Mouse (Mus musculus): ENCODE results near the gene Hmgb3. TPM values are rescaled to one million over a fixed set of nuclear protein-coding genes. Genes with fewer than 3 reads are reported as not detected.

The Hmgb3 gene
- polyA plus RNA-seq, 1 experiment, result 57.0 TPM

- no peak overlapping the region for H3K27ac ChIP-seq (ENCODE audit: insufficient read depth, low read length)
- no peak overlapping the region for H3K4me3 ChIP-seq (ENCODE audit: insufficient read depth, low read length)
- TF ChIP-seq POLR2A (IDR thresholded peaks at IDR 0.05; ENCODE audit: low read depth, low read length) (no peak), CTCF (IDR thresholded peaks at IDR 0.05; ENCODE audit: borderline replicate concordance, insufficient read depth, low read length) (no peak)
- no peaks in the 10 kb centered on the region for H3K4me1 ChIP-seq (ENCODE audit: control insufficient read depth, insufficient read depth, low read length)
These were observed 21.6 kb upstream of the Hmgb3 start for GRCm38 (mm10) chrX:71534102-71534501.

GRCm38 (mm10) chrX:71537791-71538190, 17.9 kb upstream of the Hmgb3 start:
- no peak overlapping the region for H3K4me3 ChIP-seq (ENCODE audit: insufficient read depth, low read length)
- no peak overlapping the region for H3K27ac ChIP-seq (ENCODE audit: insufficient read depth, low read length)
- H3K4me1 ChIP-seq (ENCODE audit: control insufficient read depth, insufficient read depth, low read length), result no peaks in the 10 kb centered on the region
- TF ChIP-seq CTCF (IDR thresholded peaks at IDR 0.05; ENCODE audit: borderline replicate concordance, insufficient read depth, low read length) (no peak), POLR2A (IDR thresholded peaks at IDR 0.05; ENCODE audit: low read depth, low read length) (no peak)

GRCm38 (mm10) chrX:71540821-71541510, 14.8 kb upstream of the Hmgb3 start:
- H3K27ac ChIP-seq (ENCODE audit: insufficient read depth, low read length), result no peak overlapping the region
- no peak overlapping the region for H3K4me3 ChIP-seq (ENCODE audit: insufficient read depth, low read length)
- TF ChIP-seq POLR2A (IDR thresholded peaks at IDR 0.05; ENCODE audit: low read depth, low read length), result no peak
- TF ChIP-seq CTCF (IDR thresholded peaks at IDR 0.05; ENCODE audit: borderline replicate concordance, insufficient read depth, low read length), result no peak
- H3K4me1 ChIP-seq (ENCODE audit: control insufficient read depth, insufficient read depth, low read length), result no peaks in the 10 kb centered on the region

- TF ChIP-seq POLR2A (IDR thresholded peaks at IDR 0.05; ENCODE audit: low read depth, low read length) (no peak), CTCF (IDR thresholded peaks at IDR 0.05; ENCODE audit: borderline replicate concordance, insufficient read depth, low read length) (no peak)
- Histone ChIP-seq H3K4me3 (ENCODE audit: insufficient read depth, low read length) (no peak overlapping the region), H3K4me1 (ENCODE audit: control insufficient read depth, insufficient read depth, low read length) (no peaks in the 10 kb centered on the region), H3K27ac (ENCODE audit: insufficient read depth, low read length) (no peak overlapping the region)
These were observed 11.0 kb upstream of the Hmgb3 start for GRCm38 (mm10) chrX:71544731-71545130.

- no peak for TF ChIP-seq POLR2A (IDR thresholded peaks at IDR 0.05; ENCODE audit: low read depth, low read length)
- no peak for TF ChIP-seq CTCF (IDR thresholded peaks at IDR 0.05; ENCODE audit: borderline replicate concordance, insufficient read depth, low read length)
- no peak overlapping the region for H3K4me3 ChIP-seq (ENCODE audit: insufficient read depth, low read length)
- no peak overlapping the region for H3K27ac ChIP-seq (ENCODE audit: insufficient read depth, low read length)
- no peaks in the 10 kb centered on the region for H3K4me1 ChIP-seq (ENCODE audit: control insufficient read depth, insufficient read depth, low read length)
These were observed 10.6 kb upstream of the Hmgb3 start for GRCm38 (mm10) chrX:71545163-71545562.

GRCm38 (mm10) chrX:71556115-71556941, 610 bp downstream of the Hmgb3 start:
- Histone ChIP-seq H3K4me1 (ENCODE audit: control insufficient read depth, insufficient read depth, low read length) (no peaks in the 10 kb centered on the region; the same call in 1 of the 2 replicates), H3K4me3 (ENCODE audit: insufficient read depth, low read length) (peak overlapping the region; percentile 83), H3K27ac (ENCODE audit: insufficient read depth, low read length) (no peak overlapping the region)
- TF ChIP-seq CTCF (IDR thresholded peaks at IDR 0.05; ENCODE audit: borderline replicate concordance, insufficient read depth, low read length), result no peak
- TF ChIP-seq POLR2A (IDR thresholded peaks at IDR 0.05; ENCODE audit: low read depth, low read length), result no peak

GRCm38 (mm10) chrX:71556965-71557491, 1.3 kb downstream of the Hmgb3 start:
- Histone ChIP-seq H3K27ac (ENCODE audit: insufficient read depth, low read length) (no peak overlapping the region), H3K4me1 (ENCODE audit: control insufficient read depth, insufficient read depth, low read length) (no peaks in the 10 kb centered on the region; the same call in 1 of the 2 replicates)
- no peak for TF ChIP-seq POLR2A (IDR thresholded peaks at IDR 0.05; ENCODE audit: low read depth, low read length)
- no peak for TF ChIP-seq CTCF (IDR thresholded peaks at IDR 0.05; ENCODE audit: borderline replicate concordance, insufficient read depth, low read length)

GRCm38 (mm10) chrX:71559336-71559735, 3.6 kb downstream of the Hmgb3 start:
- no peak overlapping the region for H3K27ac ChIP-seq (ENCODE audit: insufficient read depth, low read length)
- H3K4me3 ChIP-seq (ENCODE audit: insufficient read depth, low read length), result no peak overlapping the region
- TF ChIP-seq CTCF (IDR thresholded peaks at IDR 0.05; ENCODE audit: borderline replicate concordance, insufficient read depth, low read length), result no peak
- no peak for TF ChIP-seq POLR2A (IDR thresholded peaks at IDR 0.05; ENCODE audit: low read depth, low read length)
- H3K4me1 ChIP-seq (ENCODE audit: control insufficient read depth, insufficient read depth, low read length), result no peaks in the 10 kb centered on the region; the same call in 1 of the 2 replicates

More at GRCm38 (mm10) chrX:71556965-71557491, 1.3 kb downstream of the Hmgb3 start:
- peak overlapping the region; percentile 63 for H3K4me3 ChIP-seq (ENCODE audit: insufficient read depth, low read length)

GRCm38 (mm10) chrX:71560796-71561195, 5.1 kb downstream of the Hmgb3 start:
- H3K4me3 ChIP-seq (ENCODE audit: insufficient read depth, low read length), result no peak overlapping the region
- H3K27ac ChIP-seq (ENCODE audit: insufficient read depth, low read length), result no peak overlapping the region
- TF ChIP-seq CTCF (IDR thresholded peaks at IDR 0.05; ENCODE audit: borderline replicate concordance, insufficient read depth, low read length), result no peak
- no peak for TF ChIP-seq POLR2A (IDR thresholded peaks at IDR 0.05; ENCODE audit: low read depth, low read length)
- no peaks in the 10 kb centered on the region for H3K4me1 ChIP-seq (ENCODE audit: control insufficient read depth, insufficient read depth, low read length)

All from embryonic fibroblast, embryonic 13.5 days (primary cell).